Mouse (Mus musculus) granulocyte monocyte progenitor cell, adult 5-6 weeks (primary cell): ENCODE measurements around the gene Krt2. TPM values are rescaled to one million over a fixed set of nuclear protein-coding genes. Genes with fewer than 3 reads are reported as not detected.

Source experiments
- ATAC-seq: replicated peaks from 2 replicates; pipeline ENCODE4 v1.8.0; 2016; ENCODE audit warnings: mild to moderate bottlenecking, moderate TSS enrichment, inconsistent platforms; ENCODE audit not compliant: poor library complexity, severe bottlenecking
- total RNA-seq, 2 experiments: library from RNA; stranded (forward) in 1 of 2; stranded (reverse) in 1 of 2; fragments of 200-712, 200-1000 nt in 1 of 2; fragments of >200 nt in 1 of 2; fragmentation: Nextera tagmentation in 1 of 2; gene quantifications; 2 replicates each; pipeline ENCODE4 v1.2.3; 2014 to 2017

Krt2 gene
- not detected in 2 replicates for total RNA-seq (2014; fragmentation: Nextera tagmentation)
- not detected in 2 replicates for total RNA-seq (2017)

- ATAC-seq = no peak
These were observed at the start of gene Krt2 for GRCm38 (mm10) chr15:101817875-101818274. TSS of gene Krt2 (minus strand) at chr15:101818169.

GRCm38 (mm10) chr15:101866754-101867153 is 48.8 kb upstream of the Krt2 start:
- no peak for ATAC-seq

- ATAC-seq = no peak
These were observed 42.6 kb upstream of the Krt2 start for GRCm38 (mm10) chr15:101860421-101861130.

- peak; percentile 69 for ATAC-seq
These were observed 41.8 kb upstream of the Krt2 start for GRCm38 (mm10) chr15:101859735-101860170.

- no peak for ATAC-seq
These were observed 40.9 kb upstream of the Krt2 start for GRCm38 (mm10) chr15:101858673-101859425.

GRCm38 (mm10) chr15:101856696-101857095 is 38.7 kb upstream of the Krt2 start:
- ATAC-seq = no peak

GRCm38 (mm10) chr15:101855732-101856131 is 37.8 kb upstream of the Krt2 start:
- no peak for ATAC-seq

- ATAC-seq = no peak
These were observed 36.3 kb upstream of the Krt2 start for GRCm38 (mm10) chr15:101854294-101854693.

- no peak for ATAC-seq
These were observed 34.6 kb upstream of the Krt2 start for GRCm38 (mm10) chr15:101852571-101852970.

GRCm38 (mm10) chr15:101850694-101851093 is 32.7 kb upstream of the Krt2 start, which contains the start of gene Krt1:
TSS of gene Krt1 (minus strand) at chr15:101850794.
- no peak for ATAC-seq

- peak; percentile 71 for ATAC-seq
These were observed 28.0 kb upstream of the Krt2 start for GRCm38 (mm10) chr15:101845971-101846403.

GRCm38 (mm10) chr15:101843192-101843591 is 25.2 kb upstream of the Krt2 start:
- no peak for ATAC-seq

- ATAC-seq = no peak
These were observed 16.9 kb upstream of the Krt2 start for GRCm38 (mm10) chr15:101834784-101835328.

GRCm38 (mm10) chr15:101833131-101833530 is 15.2 kb upstream of the Krt2 start:
- ATAC-seq = no peak

GRCm38 (mm10) chr15:101829441-101829840 is 11.5 kb upstream of the Krt2 start:
- no peak for ATAC-seq

GRCm38 (mm10) chr15:101821786-101822185 is 3.8 kb upstream of the Krt2 start:
- no peak for ATAC-seq

GRCm38 (mm10) chr15:101803052-101803822 is 14.7 kb downstream of the Krt2 start:
- no peak for ATAC-seq

GRCm38 (mm10) chr15:101802296-101802835 is 15.6 kb downstream of the Krt2 start, which contains the start of gene Krt73:
TSS of gene Krt73 (minus strand) at chr15:101802346.
- ATAC-seq = no peak

- no peak for ATAC-seq
These were observed 27.1 kb downstream of the Krt2 start for GRCm38 (mm10) chr15:101790867-101791266.

GRCm38 (mm10) chr15:101786360-101786759 is 31.6 kb downstream of the Krt2 start, which contains the start of gene Krt72:
TSS of gene Krt72 (minus strand) at chr15:101786460.
- no peak for ATAC-seq
